Mouse (Mus musculus) layer of hippocampus, adult 18-20 months (tissue): ENCODE results near the gene Cd86. TPM values are rescaled to one million over a fixed set of nuclear protein-coding genes. Genes with fewer than 3 reads are reported as not detected.
A peak's percentile ranks its signal among the peaks of the same experiment; 100 is the strongest.

Experiments used
- DNase-seq, 2 experiments: peaks; one replicate each; pipeline ENCODE4 v3.0.0; 2022; ENCODE audit warnings: low spot score in 2 of 2
- total RNA-seq, 2 experiments: library from RNA; stranded (reverse); gene quantifications; 2 replicates each; pipeline ENCODE4 v1.2.3; 2021

The Cd86 gene
- total RNA-seq, 2 experiments from 2014 or later: 0.99 to 1.4 TPM

DNA sequence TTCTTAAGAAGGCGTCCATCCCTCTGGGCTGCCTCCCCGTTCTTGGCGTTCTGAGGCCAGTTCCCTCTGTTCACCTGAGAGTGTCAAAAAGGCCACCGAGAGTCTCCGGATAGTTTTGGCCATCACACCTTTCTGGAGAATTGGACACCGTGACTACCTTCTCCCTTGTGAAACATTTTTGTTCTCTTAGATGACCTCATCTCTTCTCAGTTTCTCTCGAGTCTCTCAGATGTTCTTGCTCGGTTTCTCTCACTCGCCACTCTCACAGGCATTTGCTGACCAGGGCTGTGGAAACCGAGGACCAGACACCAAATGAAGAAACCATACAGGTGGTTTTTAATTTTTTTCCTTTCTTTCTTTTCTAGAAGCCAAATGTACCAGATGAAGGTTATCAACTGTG, 4.6 kb downstream of the Cd86 start:
- no peak for DNase-seq

DNA sequence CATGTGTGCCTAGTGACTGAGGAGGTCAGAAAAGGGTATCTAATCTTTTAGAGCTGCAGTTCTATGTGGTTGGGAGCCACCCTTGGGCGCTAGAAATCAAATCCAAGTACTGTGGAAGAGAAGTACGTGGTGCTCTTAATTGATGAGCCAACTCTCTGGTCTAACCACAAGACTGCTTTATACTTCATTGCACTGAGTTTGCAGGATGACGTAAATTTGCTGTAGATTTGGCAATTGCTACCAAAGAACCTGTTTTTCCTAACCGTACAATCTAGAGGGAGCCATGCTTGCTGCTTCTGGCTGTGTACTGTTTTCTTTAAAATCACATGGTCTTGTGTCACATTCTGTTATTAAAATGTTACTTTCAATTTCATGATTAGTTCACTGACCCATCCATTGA, 10.0 kb downstream of the Cd86 start:
- no peak for DNase-seq

DNA sequence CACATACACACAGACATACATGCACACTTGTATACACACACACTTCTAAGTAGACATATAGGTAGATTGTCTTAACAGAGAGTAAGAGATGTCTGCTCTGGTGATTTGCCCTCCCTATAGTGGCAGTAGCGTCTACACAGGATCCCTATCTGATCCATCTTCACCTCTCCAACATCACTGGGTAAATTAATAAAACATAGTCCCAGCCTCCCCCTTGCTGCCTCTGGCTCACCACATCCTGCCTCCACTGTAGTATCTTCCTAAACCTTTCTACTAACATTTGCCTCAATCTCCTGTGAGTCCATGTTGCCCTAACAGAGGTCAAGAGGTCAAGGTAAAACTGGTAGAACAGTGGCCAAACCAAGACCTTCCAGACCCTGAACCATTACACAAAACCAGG, 10.7 kb downstream of the Cd86 start:
- DNase-seq: no peak

DNA sequence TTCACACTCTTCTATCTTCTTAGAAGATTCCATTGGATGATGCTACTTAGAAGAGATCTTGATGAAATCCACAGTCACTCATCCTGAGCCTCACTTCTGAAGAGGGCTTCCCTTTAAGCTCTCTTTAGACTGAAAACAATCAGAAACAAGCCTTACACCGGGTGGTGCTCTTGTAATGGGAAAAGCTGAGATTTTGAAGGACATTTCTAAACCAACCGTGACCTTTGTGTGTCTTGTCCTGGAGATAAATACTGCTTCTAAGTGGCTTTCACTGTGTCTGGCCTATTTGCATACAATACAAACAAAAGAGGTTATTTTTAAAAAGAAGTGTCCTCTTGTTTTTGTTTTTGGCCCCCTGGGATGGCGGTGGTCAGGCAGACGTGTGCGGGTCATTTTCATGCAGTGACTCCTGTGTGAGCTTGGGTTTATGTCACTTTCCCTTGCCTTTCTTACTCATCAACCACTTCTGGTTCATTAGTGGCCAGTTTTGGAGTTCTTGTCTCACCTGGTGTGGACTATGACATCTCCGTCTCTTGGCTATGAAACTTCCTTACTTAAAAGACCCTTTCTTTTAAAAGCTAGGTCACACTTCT, 14.6 kb downstream of the Cd86 start:
- no peak for DNase-seq

DNA sequence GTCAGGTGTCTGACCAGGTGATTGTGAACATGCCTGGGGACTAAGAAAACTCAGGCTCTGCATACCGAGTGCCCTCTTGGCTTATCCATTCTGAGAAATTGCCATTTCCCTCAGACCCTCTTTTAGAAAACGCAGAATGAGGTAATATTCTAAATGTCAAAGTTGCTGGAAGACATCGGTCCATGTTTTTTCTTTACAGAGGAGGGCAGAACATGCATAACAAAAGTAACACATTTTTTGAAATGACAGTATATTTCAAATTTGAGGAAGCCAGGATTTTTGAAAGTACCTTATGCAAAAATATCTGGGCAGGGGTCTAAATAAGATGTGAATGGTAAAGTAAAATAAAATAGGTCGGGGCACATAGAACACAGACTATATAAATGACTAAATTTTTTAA, 15.4 kb downstream of the Cd86 start:
- DNase-seq: no peak

DNA sequence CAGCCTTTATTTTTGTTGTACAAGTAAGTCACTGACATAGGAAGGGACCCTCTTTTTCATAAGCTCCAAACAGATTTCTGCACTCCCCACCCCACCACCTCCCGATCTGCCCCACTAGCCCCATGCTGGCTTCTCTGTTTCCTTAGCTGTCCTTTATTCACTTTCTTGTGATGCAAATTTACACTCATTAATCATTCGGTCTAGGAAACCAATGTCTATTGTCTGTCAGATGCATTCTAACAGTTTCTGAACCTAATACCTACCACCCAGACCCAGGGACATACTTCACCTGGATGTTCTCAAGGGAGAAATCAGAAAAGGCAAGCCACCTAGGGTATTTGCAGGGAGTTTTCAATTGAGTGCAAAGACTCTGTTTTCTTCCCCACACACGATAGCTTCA, 16.6 kb downstream of the Cd86 start:
- DNase-seq: no peak

DNA sequence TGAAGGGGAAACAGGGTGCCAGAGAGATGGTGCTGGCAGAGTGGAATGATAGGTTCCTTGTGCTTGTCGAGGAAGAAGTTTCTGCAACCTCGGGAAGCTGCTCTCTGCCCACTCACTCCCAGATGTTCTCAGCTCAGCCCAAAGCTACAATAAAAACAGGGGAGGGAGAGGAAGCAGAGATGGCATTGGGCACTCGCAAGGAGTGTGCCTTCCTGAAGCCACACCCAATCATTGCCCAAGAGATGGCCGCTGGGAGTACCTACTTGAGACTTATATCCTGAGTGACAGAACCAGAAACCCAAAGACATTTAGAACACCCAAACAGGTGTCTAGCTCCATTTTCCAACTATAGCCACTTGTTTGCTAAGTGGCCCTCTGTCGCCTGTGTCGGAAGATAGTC, 20.8 kb downstream of the Cd86 start:
- no peak for DNase-seq

DNA sequence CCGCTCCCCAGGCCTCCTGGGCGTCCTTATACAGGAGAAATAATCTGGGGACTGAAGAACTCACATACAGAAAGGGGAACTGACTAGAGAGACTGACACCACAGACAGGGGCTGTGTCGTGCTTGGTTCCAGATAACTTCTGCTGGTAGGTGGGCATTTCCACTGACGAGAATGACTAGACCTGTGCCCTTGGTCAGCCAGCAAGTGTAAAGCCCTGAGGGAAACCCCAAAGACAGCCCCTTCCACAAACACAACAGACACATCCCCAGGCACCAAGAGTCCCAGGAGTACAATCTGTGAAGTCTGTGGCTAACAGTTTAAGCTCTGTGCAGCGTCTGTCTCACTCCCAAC, 23.2 kb downstream of the Cd86 start:
- no peak for DNase-seq

DNA sequence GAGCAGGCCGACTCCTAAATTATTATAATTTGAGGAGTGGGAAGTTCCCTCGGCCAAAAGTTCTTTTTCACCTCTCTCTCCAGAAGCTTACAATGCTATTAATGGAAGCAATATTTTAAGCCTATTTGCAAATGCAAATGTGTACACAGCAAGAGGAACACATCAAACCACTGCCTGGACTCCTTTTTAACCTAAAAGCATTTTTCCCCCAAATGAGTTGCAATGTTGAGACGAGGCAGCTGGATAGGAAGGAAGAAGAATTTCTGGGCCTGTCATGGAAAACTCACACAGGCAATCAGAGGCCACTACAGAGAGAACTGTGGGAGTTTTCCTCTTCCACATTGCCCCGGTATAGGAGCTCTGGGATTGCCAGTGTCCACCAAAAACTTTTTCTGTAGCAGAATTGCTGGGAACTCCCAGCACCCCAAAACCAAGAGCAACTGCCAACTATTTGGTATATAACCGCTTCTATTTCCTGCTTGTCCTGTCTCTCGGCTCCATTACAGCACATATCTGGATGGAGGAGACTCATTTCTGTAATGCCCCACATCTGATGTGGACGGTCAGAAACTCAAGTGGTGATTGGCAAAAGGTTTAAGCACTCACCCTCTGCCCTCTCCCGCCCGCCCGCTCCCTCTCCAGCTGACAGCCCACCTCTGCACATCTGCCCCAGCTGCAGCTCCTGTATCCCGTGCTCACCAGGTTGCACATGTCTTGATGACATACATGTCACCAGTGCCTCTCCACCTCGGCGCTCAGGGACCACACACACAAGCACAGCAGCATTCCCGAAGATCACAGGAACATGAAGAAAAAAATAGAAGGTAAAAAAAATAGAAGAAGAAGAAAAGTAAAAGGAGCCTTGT, 23.8 kb downstream of the Cd86 start:
- no peak for DNase-seq

DNA sequence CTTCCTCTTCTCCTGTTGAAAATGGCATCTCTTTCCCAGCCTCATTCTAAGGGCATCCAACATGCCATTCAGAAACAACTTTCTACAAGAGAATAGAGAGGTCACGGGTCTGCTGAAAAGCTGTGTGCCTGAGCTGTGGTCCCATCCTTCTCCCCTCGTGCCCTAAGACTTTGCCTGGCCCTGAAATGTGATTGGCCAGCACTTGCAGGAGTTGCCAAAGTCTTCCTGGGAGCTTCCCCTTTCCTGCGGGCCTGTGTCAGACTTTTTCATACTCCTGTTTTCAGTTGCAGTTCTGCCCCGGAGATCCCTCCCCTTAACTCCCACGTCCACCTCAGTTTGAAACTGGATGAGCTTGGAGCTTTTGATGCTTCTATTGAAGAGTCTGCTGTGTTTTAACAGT, 24.9 kb downstream of the Cd86 start:
- DNase-seq: no peak

DNA sequence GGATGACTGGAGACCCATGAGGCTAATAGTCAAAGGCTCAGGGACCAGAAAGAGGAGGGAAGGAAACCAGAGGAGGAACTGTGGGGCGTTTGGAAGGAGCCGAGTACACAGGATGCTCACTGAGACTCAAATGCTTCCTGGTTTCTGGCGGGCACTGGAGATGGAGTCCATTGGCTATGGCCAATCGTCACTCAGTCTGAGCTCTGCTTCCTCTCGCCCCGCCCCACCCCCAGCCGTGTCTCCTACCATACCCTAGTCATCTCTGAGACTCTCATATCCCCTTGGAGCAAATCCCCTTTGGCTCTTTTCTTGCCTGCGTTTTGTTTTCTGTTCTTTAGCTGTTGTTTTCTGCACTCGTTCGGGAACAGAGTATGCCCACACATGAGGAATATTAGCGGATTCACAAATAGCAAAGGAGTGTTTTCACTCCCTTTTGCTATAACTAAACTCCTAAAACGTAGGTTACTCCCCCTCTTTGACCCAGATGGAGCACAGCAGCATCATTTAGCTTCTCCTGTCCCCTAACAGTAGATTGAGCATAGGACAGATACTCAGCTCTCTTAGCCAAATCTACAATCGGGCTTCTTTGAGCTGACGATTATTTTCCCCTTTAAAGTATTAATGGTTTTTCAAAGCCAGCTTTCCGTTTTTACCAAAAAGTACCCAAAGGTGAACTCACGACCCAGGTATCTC, 25.9 kb downstream of the Cd86 start:
- DNase-seq: no peak

DNA sequence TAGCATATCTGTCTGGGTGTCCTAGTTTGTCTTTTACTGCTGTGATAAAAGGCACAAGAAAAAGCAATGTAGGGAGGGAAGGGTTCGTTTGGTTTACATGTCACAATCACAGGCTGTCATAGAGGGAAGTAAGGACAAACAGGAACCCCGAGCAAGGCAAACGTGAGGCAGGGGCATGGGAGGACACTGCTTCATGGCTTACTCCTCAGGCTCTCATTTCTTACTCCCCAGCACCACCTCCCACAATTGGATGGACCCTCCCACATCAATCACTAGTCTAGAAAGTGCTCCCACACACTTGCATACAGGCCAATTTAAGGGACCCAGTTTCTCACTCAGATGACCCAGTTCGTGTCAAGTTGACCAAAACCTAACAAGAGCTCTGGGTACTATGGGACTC, 29.1 kb downstream of the Cd86 start:
- DNase-seq: no peak

DNA sequence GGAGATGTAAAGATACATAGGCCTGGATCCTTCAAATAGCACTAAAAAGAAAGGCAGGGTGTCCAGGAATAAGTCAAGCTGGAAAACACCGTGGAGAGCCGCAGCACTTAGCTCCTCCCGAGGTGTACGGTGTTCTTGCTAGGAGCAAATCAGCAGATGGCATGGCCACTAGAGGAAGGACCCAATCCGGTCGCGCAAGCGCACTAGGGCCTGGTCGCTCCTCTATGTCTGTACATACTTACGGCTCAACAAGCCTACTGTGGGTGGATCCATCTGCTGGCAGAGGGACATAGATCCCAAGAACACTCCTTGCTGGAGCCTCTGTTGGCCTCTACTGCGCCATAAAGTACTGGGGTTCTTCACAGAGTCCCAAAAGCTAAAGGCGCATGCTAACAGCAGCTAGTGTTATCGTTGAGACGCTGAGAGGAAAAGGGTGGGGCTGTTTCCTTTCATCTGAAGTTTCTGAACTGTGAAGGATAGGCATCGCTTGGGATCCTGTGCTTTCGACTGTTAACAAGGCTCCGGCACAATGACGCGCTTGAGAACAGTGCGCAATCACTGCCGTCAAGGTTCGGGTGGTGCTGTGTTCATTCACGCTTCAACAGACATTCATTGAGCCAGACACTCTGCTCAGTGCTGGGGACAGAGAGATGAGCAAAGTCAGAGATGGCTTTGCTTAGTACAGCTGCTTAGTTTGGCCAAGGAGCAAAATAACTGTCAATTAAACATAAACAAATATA, 30.7 kb downstream of the Cd86 start:
- no peak for DNase-seq

DNA sequence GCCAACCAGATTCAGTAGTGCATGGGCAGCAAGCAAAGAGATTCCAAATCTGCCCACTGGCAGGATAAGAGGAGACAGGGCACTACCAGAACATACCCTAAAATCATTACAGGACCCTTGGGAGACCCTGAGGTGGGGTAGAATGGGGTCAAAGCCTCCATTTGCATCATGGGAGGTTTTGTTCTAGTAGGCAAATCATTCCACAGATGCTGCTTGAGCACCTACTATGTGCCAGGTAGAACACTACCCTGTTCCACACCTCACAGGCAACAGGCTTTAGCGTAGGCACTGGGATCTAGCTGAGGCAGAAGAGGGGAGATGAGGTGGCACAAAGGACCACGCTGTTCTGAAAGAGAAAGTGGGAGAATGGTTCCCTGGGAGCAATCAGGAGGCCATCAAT, 31.5 kb downstream of the Cd86 start:
- DNase-seq: no peak

DNA sequence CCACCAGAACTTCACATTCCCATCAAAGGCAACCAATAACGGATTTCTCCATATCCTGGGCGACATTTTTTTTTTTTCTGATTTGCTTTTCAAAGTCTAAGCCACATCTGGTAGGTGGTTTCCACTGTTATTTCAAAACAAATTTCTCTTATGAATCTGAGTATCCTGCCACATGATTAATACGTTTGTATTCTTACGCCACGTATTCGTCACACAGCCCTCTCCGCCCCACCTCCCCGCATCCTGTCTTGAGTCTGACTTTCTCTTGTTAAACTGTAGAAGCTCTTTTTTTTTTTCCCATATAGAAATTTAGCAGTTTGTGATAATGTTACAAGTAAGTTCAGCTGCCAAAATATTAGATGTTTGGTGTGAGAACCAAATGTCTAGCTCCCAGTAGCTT, 33.7 kb downstream of the Cd86 start:
- no peak for DNase-seq

DNA sequence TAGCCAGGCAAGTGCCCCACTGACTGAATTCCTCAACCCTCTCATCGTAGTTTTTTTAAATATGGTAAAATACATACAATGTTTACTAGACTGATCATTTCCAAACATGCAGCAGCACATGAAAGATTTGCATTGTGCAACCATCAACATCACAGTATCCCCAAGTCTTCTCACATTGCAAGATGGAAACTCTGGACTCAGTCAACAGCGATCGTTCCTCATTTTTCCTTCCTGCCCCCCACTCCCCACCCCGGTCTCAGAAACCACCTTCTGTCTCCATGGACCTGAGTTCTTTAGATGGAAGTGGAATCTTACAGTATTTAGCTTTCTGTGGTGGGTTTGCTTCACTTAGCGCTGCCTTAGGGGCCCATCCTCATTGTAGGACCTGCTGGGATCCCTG, 34.3 kb downstream of the Cd86 start:
- no peak for DNase-seq

DNA sequence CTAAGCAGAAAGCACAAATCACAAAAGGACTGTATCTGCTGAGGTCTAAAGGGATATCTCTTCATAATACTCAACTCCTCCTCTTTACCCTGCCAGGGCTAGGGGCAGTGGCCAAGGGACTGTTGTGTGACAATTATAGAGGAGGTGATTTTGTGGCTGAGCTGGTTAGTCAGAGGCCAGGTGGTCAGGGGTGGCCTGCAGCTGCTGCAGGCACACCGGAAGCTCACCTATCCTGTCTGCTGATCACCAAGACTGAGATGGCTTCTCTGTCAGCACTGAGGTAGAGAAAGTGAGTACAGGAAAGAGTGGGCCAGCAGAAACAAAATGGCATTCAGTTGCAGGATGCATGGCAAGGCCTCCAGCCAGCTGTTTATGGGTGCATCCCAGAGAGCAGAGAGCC, 38.1 kb downstream of the Cd86 start:
- no peak for DNase-seq

DNA sequence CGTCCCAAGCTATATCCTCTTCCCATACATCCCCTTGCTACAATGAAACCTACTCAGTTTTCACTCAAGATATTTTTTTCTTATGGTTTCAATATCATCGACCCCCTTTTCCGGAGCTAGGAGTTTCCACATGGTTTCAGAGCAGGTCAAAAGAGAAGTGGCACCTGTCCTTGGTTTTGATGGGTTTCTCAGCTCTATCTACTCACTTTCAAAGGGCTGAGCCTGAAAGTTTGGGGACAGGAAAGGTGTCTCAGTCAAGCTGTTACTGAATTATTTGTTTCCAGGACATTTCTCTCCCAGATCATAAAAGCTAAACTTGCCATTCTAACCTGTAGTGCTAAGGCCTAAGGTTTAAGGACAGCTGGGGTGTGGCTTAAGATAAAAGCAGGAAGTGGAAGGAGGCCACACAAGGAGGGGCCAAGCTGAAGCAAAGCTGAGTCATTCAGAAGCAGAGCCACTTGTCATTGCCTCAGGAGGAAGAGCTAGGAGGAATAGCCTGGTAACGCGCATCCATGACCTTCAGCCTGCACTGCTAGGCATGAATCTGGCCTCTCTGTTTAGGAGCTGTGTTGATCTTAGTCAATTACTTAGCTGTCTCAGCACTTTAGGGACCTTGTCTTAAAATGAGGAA, 39.2 kb downstream of the Cd86 start:
- no peak for DNase-seq

DNA sequence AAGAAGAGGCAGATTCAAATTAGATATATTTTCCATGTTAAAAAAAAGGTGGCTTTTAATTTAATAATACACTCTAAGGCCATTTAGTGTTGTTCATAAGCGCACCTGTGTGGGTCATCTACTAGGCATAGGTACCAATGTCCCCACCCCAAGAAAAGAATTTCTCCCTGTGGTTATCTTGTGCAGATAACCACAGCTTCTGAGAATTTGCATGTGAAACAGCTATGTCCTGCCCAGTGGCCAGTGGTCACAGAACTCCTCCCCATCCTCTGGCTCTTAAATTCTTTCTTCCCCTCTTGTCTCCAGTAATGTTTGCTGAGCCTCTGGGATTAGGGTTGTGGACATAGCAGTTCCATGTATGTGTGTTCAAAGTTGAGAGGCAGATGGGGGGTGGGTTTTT, 40.0 kb downstream of the Cd86 start:
- no peak for DNase-seq

DNA sequence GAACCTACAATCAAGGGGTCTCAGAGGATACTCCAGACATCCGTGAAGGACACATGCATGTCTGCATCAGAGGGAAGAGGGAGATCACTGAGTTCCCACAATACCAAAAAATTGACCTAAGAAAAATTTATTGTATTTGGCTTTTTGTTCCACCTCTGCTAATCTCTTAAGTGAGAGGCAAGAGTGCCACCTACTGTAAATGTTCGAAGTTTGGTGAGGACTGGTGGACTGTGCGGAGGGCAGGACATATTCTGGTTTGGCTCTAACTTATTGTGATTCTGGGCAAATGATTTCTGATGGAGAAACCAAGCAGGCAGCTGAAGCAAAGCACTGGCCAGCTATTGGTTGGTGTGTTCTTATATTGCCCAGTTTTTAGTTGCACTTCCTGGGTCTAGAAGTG, 43.6 kb downstream of the Cd86 start:
- peak in 1 of 2 experiments; percentile 28 for DNase-seq

DNA sequence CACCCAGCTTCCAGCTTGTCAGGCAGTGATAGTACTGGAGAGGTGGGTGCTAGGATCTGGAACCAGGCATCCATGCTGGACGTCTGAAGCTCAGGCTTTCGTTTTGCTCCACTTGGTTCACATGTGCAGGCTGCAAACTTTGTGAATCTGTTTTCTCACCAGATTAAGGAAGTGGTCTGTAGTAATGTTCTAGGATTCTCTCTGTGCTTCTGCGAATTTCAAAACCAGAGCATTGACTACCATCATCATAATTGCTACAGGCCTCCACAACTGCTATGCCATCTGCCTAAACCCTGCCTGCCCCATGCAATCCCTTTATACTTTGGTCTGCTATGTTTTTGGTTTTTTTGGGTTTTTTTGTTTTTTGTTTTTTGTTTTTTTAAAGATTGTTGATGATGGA, 44.8 kb downstream of the Cd86 start:
- peak in 1 of 2 experiments; percentile 16 for DNase-seq
